Mouse (Mus musculus) forebrain, embryonic 15.5 days (tissue): ENCODE data around the gene Rbfox1. TPM values are rescaled to one million over a fixed set of nuclear protein-coding genes. Genes with fewer than 3 reads are reported as not detected.

Experiments
- ATAC-seq: fragments of 200-750 bp; cut with Nextera tagmentation; replicated peaks from 2 replicates; pipeline ENCODE4 v1.8.0; 2017; ENCODE audit warnings: mild to moderate bottlenecking, moderate TSS enrichment, moderate library complexity
- H3K27ac ChIP-seq: fragments of 300-500 bp; sonication (generic); replicated peaks from 2 replicates; pipeline ENCODE4 v1.5.1; 2015; ENCODE audit warnings: mild to moderate bottlenecking, inconsistent platforms
- H3K27me3 ChIP-seq: fragments of 300-500 bp; sonication (generic); 2 replicates; pipeline ENCODE4 v1.6.1; 2015; ENCODE audit warnings: inconsistent platforms
- H3K36me3 ChIP-seq: fragments of 300-500 bp; sonication (generic); 2 replicates; pipeline ENCODE4 v1.6.1; 2015; ENCODE audit warnings: mild to moderate bottlenecking, inconsistent platforms
- H3K4me1 ChIP-seq: fragments of 300-500 bp; sonication (generic); 2 replicates; pipeline ENCODE4 v1.6.1; 2015; ENCODE audit warnings: inconsistent platforms
- H3K4me2 ChIP-seq: fragments of 300-500 bp; sonication (generic); replicated peaks from 2 replicates; pipeline ENCODE4 v1.6.1; 2015; ENCODE audit warnings: mild to moderate bottlenecking, inconsistent platforms
- H3K4me3 ChIP-seq: fragments of 300-500 bp; sonication (generic); 2 replicates; pipeline ENCODE4 v1.5.1; 2015; ENCODE audit warnings: mild to moderate bottlenecking, inconsistent platforms
- H3K9ac ChIP-seq: fragments of 300-500 bp; sonication (generic); replicated peaks from 2 replicates; pipeline ENCODE4 v1.6.1; 2015; ENCODE audit warnings: mild to moderate bottlenecking, inconsistent platforms
- H3K9me3 ChIP-seq: fragments of 300-500 bp; sonication (generic); 2 replicates; pipeline ENCODE4 v1.6.1; 2016; ENCODE audit warnings: inconsistent platforms
- WGBS: fragments of 180-500 bp; shearing (Covaris S2); methylation state at CpG from one replicate; pipeline ENCODE4 v1.1.7; 2015; ENCODE audit warnings: mixed read lengths; 5-methylcytosine and 5-hydroxymethylcytosine counted together
- polyA plus RNA-seq: library from polyadenylated mRNA; unstranded; fragments of >200 nt; fragmentation: Nextera tagmentation; extraction: Ambion mirVana; gene quantifications from 2 replicates; pipeline ENCODE4 v1.2.1, GENCODE M21; 2015

The Rbfox1 gene
- polyA plus RNA-seq, 1 experiment from 2014 or later: 173 TPM

DNA sequence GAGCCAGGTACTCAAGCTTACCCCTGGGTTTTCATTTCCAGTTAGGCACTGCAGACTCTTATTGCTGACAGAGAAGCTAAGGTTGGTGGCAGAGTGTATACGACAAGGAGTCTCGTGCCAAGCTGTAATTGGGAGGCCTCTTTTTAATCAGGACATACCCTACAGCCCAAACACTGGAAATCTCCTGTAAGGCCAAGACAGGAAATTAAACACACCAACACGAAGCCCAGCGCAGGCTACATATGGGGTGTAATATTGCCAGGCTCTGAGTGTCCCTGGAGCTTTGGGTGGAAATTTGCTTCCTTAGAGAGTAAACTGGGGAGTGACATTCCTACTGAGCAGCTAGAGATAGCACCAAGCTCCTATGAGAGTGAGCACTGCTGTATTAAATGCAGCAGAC lies 279.3 kb downstream of the Rbfox1 start:
- ATAC-seq: no peak
- Histone ChIP-seq H3K9me3 (no peaks in the 10 kb centered on the region), H3K9ac (no peak overlapping the region), H3K4me1 (no peaks in the 10 kb centered on the region), H3K27ac (no peak overlapping the region), H3K4me2 (no peak overlapping the region), H3K4me3 (no peak overlapping the region), H3K27me3 (no peaks in the 10 kb centered on the region), H3K36me3 (no peaks in the 10 kb centered on the region)
- 69% methylated on average over 4 of the region's 4 CpGs for WGBS

DNA sequence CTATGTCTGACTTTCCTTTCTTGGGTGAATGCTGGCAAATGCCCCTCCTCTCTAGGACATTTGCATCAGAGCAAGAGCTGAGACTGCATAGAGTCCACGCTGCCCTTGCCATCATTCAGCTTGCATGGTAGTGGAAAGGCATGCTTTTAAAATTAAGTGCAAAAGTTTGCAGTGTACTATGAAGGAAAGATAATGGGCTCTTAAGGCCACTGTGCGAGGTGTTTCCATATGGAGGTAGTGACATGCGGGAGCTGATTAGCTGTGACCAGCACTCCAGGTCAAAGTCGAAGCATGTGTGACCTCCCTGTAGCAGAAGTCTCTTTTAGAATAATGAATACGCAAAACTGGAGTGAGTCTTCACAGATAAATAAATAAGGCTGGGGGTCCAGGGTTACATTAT lies 284.2 kb downstream of the Rbfox1 start:
- 87% methylated on average over 5 of the region's 5 CpGs for WGBS
- ATAC-seq: no peak

DNA sequence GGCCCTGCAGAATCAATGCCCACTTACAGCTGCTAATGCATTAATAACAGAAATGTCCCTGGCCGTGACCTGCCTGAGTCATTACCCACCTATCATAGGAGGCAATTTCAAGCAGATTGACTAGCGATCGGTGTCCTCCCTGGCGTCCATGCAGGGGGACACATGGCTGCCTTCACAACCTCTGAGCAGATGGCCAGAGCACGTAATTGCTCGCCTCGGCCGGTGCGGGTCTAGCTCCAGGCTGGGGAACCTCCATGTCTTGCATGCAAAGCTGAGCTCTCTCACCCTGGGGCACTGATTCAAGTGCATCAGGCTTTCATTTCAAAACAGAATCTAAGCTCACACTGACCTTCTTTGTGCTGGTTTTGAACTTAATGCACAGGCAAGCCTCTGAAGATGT lies 295.7 kb downstream of the Rbfox1 start:
- no peak for ATAC-seq
- 85% methylated on average over 9 of the region's 9 CpGs for WGBS

More for the DNA sequence above, 284.2 kb downstream of the Rbfox1 start:
- Histone ChIP-seq H3K4me1 (no peaks in the 10 kb centered on the region), H3K9me3 (no peaks in the 10 kb centered on the region), H3K36me3 (no peaks in the 10 kb centered on the region), H3K4me2 (no peak overlapping the region), H3K4me3 (no peak overlapping the region), H3K27ac (no peak overlapping the region), H3K9ac (no peak overlapping the region), H3K27me3 (no peaks in the 10 kb centered on the region)

DNA sequence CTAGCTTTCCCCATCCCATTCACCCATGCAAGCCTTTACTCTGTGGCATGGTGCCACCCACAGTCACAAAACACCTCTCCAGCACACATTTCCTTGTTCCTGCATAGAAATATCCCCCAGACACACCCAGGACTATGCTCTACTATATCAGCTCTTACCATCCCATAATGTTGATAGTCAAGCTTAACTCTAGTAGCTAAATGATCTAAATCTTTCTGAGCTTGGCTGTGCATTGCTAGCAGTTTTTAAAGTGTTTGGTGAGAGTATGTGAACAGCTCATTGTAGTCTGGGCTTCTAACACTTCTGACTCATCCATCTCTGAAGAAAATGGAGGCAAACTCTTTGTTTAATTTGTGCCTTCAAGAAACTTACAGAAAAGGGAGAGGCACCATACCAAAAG lies 297.2 kb downstream of the Rbfox1 start:
- Histone ChIP-seq H3K9ac (no peak overlapping the region), H3K4me1 (no peaks in the 10 kb centered on the region), H3K4me3 (no peak overlapping the region), H3K4me2 (no peak overlapping the region), H3K27me3 (no peaks in the 10 kb centered on the region), H3K27ac (no peak overlapping the region), H3K9me3 (no peaks in the 10 kb centered on the region), H3K36me3 (no peaks in the 10 kb centered on the region)
- ATAC-seq: no peak

More for the DNA sequence above, 295.7 kb downstream of the Rbfox1 start:
- H3K36me3 ChIP-seq: no peaks in the 10 kb centered on the region
- H3K27ac ChIP-seq: no peak overlapping the region
- no peak overlapping the region for H3K4me2 ChIP-seq
- no peaks in the 10 kb centered on the region for H3K27me3 ChIP-seq
- H3K4me1 ChIP-seq: no peaks in the 10 kb centered on the region
- H3K9me3 ChIP-seq: no peaks in the 10 kb centered on the region
- no peak overlapping the region for H3K4me3 ChIP-seq
- no peak overlapping the region for H3K9ac ChIP-seq

DNA sequence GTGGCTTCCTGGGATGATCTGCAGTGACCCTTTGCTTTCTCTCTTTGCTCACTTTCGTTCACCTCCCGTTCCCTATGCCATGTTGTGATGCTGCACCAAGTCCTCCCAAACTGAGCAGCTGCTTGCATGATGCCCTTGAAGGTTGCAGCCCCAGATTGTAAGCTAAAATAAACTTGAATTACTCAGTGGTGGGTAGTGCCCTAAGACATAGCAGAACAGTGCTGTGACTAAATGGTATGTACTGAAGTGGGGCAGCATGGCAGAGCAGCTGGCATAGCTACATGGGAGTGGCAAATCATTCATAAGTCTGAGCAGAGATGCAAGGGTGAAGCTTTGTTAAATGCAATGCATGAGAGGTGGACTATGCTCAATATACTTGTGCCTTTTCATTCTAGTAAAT lies 307.2 kb downstream of the Rbfox1 start:
- H3K4me2 ChIP-seq: no peak overlapping the region
- no peak for ATAC-seq
- no peak overlapping the region for H3K27ac ChIP-seq

DNA sequence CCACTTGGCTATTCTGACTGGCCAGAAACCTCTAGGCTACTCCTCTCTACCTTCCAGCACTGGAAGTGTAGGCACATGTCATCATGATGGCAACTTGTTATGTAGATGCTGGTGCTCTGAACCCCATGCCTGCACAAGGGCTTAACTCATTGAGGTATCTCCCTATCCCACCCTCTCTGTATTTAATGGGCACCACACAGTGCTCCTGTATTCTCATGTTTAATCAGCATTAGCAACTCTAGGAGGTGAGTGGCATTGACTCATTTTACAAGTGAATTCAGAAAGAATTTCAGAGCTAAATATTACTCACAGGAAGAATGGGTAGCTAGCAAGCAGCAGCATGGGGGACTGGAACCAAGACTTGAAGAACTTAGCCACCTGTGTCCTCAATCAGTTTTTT lies 321.3 kb downstream of the Rbfox1 start:
- no peaks in the 10 kb centered on the region for H3K27me3 ChIP-seq
- ATAC-seq: no peak
- no peaks in the 10 kb centered on the region for H3K4me1 ChIP-seq
- H3K9me3 ChIP-seq: no peaks in the 10 kb centered on the region
- H3K4me2 ChIP-seq: no peak overlapping the region
- no peak overlapping the region for H3K27ac ChIP-seq
- H3K36me3 ChIP-seq: no peaks in the 10 kb centered on the region
- no peak overlapping the region for H3K9ac ChIP-seq
- no peak overlapping the region for H3K4me3 ChIP-seq

More for the DNA sequence above, 307.2 kb downstream of the Rbfox1 start:
- H3K4me3 ChIP-seq: no peak overlapping the region
- no peaks in the 10 kb centered on the region for H3K9me3 ChIP-seq
- 75% methylated on average over 2 of the region's 2 CpGs for WGBS
- no peaks in the 10 kb centered on the region for H3K27me3 ChIP-seq
- H3K9ac ChIP-seq: no peak overlapping the region
- H3K4me1 ChIP-seq: no peaks in the 10 kb centered on the region
- H3K36me3 ChIP-seq: no peaks in the 10 kb centered on the region

DNA sequence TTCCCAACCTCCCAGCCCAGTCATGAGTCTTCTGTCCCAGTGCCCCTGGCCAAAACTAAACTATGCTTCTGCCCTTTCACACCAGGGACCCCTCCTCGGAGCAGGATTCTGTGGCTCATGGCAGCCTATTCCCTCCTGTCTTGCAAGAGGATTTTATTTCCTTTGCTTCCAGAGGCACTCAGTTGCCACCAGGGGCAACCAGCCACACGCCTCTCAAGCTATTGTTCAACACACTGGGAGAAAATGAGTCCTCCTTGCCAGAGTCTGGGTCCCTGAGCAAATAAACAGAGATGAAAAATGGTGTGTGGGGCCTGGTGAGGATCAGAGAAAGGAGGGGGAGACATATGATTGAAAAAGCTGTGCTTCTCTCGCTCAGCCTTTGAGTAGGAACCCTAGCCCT lies 327.8 kb downstream of the Rbfox1 start:
- no peaks in the 10 kb centered on the region for H3K9me3 ChIP-seq
- 22% methylated on average over 3 of the region's 3 CpGs for WGBS
- no peak overlapping the region for H3K4me2 ChIP-seq
- H3K4me1 ChIP-seq: 0 out of 2 replicates have a peak, but pooled peaks cover 4% of the 10 kb centered on the region
- no peak overlapping the region for H3K27ac ChIP-seq
- no peak for ATAC-seq
- H3K4me3 ChIP-seq: no peak overlapping the region
- no peaks in the 10 kb centered on the region for H3K27me3 ChIP-seq
- no peaks in the 10 kb centered on the region for H3K36me3 ChIP-seq
- no peak overlapping the region for H3K9ac ChIP-seq

DNA sequence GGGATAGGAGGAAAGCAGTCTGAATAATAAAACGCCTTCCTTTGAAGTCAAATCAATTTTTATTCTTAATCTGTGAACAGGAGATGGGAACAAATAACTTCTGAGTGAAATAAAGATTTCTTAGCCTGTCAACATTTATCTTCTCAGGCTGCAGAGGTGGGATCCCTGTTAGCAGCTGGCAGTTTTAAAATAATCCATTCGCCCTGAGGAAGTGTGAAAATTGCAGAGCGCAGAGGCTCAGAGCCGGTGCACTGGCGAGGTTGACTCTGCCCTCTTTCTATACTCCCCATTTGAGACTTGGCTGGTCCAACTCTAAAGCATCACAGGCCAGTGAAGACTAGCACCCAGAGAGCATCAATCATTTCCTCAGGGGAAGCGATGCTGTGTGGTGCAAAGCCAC lies 342.3 kb downstream of the Rbfox1 start:
- no peak overlapping the region for H3K4me2 ChIP-seq
- H3K27ac ChIP-seq: no peak overlapping the region
- H3K9ac ChIP-seq: no peak overlapping the region
- H3K9me3 ChIP-seq: no peaks in the 10 kb centered on the region
- H3K36me3 ChIP-seq: no peaks in the 10 kb centered on the region
- WGBS: 76% methylated on average over 6 of the region's 6 CpGs
- no peak for ATAC-seq
- H3K27me3 ChIP-seq: no peaks in the 10 kb centered on the region
- no peaks in the 10 kb centered on the region for H3K4me1 ChIP-seq
- H3K4me3 ChIP-seq: no peak overlapping the region

DNA sequence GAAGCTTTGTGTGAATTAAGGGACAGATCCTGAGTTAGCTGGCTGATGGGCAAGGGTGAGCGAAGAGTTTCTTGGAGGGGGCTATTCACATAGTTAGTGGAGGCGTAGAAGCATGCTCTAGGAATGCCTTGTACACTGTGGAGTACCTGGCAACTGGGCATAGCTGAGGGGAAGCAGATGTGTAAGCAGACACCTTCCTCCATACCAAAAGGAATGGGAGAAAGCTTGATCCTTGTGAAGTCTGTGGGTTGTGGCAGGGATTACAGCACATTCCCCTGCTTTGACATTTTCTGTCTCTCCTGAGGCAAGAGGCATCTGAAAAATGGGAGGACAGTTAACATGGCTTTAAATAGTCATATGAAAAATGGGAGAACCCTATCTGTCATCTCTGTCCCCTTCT lies 347.8 kb downstream of the Rbfox1 start:
- no peaks in the 10 kb centered on the region for H3K27me3 ChIP-seq
- no peak for ATAC-seq
- 97% methylated on average over 2 of the region's 2 CpGs for WGBS

DNA sequence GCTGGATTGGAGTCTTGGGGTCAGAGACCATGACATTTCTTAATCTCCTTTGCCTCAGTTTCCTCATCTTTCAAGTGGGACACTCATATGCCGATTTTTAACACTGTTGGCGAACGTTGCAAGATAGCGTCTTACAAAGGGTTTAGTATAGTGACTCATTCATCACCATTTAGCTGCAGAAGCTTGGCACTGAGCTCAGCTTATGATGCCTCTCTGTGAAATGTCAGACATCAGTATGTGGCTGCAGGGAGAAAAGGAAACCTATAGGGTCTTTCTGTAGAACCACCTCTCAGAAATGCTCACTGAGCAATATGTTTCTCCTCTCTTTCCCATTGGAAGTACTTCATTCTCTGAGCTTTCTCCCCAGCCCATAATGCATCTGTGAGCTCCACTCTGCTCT lies 356.2 kb downstream of the Rbfox1 start:
- H3K36me3 ChIP-seq: no peaks in the 10 kb centered on the region
- no peak overlapping the region for H3K9ac ChIP-seq
- H3K4me3 ChIP-seq: no peak overlapping the region
- WGBS: 99% methylated on average over 4 of the region's 4 CpGs
- no peaks in the 10 kb centered on the region for H3K27me3 ChIP-seq
- no peak overlapping the region for H3K27ac ChIP-seq
- H3K4me1 ChIP-seq: no peaks in the 10 kb centered on the region
- H3K4me2 ChIP-seq: no peak overlapping the region
- no peaks in the 10 kb centered on the region for H3K9me3 ChIP-seq
- ATAC-seq: no peak

More for the DNA sequence above, 347.8 kb downstream of the Rbfox1 start:
- H3K27ac ChIP-seq: no peak overlapping the region
- no peak overlapping the region for H3K9ac ChIP-seq
- no peak overlapping the region for H3K4me2 ChIP-seq
- H3K36me3 ChIP-seq: no peaks in the 10 kb centered on the region
- no peak overlapping the region for H3K4me3 ChIP-seq
- no peaks in the 10 kb centered on the region for H3K9me3 ChIP-seq
- H3K4me1 ChIP-seq: no peaks in the 10 kb centered on the region

DNA sequence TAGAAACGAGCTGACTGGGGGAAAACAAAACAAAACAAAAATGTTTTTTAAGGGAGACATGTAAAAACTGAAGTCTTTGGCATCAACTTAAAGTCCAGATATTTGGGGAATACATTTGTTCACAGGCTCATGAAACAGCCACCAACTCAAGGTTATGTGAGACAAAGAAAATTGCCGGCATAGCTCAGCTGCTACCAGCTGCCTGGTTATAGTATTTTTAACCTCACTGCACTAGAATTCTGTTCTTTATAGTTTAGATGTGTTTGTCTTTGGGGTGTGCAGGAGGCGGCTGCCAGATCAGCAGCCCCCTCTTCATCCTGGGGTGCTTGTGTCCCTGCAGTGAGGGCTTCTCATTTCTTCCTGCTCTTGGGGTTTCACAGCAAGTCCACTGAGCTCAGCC lies 357.3 kb downstream of the Rbfox1 start:
- no peak overlapping the region for H3K9ac ChIP-seq
- H3K9me3 ChIP-seq: no peaks in the 10 kb centered on the region
- H3K4me1 ChIP-seq: no peaks in the 10 kb centered on the region
- no peak overlapping the region for H3K4me2 ChIP-seq
- no peaks in the 10 kb centered on the region for H3K36me3 ChIP-seq
- no peak overlapping the region for H3K27ac ChIP-seq
- 73% methylated on average over 3 of the region's 3 CpGs for WGBS
- H3K4me3 ChIP-seq: no peak overlapping the region
- H3K27me3 ChIP-seq: no peaks in the 10 kb centered on the region
- no peak for ATAC-seq

DNA sequence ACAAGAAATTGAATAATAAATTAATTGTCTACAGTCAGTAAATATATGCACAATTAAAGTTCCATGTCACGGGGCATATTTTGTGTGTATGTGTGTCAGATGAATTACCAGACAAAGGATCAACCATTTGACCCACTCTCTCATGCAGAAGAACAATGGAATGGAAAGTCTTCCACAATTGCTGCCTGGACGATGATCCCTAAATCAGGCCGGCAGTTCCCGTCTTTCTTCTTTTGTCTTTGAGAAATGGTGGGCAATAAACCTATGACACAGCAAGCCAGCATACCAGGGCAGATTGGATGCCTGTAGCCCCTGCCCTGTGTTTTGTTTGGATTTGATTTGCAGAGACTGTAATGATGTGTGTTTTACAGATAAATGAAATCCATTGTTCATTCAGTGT lies 362.4 kb downstream of the Rbfox1 start:
- no peak overlapping the region for H3K9ac ChIP-seq
- H3K4me2 ChIP-seq: no peak overlapping the region
- H3K27me3 ChIP-seq: no peaks in the 10 kb centered on the region
- no peaks in the 10 kb centered on the region for H3K9me3 ChIP-seq
- H3K4me3 ChIP-seq: no peak overlapping the region
- ATAC-seq: no peak
- no peaks in the 10 kb centered on the region for H3K36me3 ChIP-seq
- 42% methylated on average over 4 of the region's 4 CpGs for WGBS
- no peaks in the 10 kb centered on the region for H3K4me1 ChIP-seq
- H3K27ac ChIP-seq: no peak overlapping the region

DNA sequence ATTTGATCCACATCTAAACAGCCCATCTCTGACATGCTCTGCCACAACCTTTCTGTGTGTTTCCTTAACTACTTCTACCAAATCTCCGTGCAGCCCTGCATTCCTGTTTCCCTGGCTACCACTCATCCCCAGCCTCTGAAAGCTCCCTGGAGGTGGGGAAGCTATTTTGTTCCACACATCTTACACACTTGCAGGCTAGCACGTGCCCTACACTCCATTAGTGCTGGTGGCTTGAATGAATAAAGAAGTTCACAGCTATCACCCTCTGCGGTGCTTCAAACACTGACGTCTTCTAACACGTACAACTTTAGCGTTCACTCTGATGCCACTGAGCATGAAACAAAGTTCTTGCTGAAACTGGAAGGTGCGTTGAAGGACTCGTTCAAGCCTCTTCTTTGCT lies 379.4 kb downstream of the Rbfox1 start:
- H3K4me2 ChIP-seq: no peak overlapping the region
- H3K27me3 ChIP-seq: no peaks in the 10 kb centered on the region
- H3K4me3 ChIP-seq: no peak overlapping the region
- ATAC-seq: no peak
- no peak overlapping the region for H3K9ac ChIP-seq
- no peaks in the 10 kb centered on the region for H3K36me3 ChIP-seq
- WGBS: 67% methylated on average over 8 of the region's 8 CpGs
- H3K27ac ChIP-seq: no peak overlapping the region
- no peaks in the 10 kb centered on the region for H3K9me3 ChIP-seq
- H3K4me1 ChIP-seq: no peaks in the 10 kb centered on the region
